Mouse (Mus musculus): Measurements from ENCODE around the gene Med24.

DNA sequence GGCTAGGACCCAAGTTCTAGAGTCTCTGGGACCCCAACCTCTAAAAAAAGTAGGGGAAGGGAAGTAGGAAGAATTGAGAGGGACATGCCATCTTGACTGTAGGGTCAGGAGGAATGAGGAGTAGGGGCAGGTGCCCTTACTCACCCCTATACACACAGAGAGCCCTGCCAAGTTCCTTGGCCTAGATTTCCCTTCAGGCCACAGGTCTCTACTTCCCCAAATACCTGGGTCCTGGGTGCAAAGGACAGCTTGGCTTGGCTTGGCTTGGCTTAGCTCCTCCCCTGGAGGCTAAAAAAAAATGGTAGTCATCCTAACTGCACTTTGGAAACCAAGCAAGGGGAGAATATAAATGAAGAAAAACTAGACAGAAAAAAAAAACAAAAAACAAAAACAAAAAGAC is 35.5 kb upstream of the Med24 start:
- TF ChIP-seq GATA1 (IDR thresholded peaks at IDR 0.05; ENCODE audit: low read length) (no peak), TAL1 (IDR thresholded peaks at IDR 0.05; ENCODE audit: low read length) (no peak)

All from erythroblast, embryonic 14.5 days (primary cell).